Mouse (Mus musculus) embryonic facial prominence, embryonic 15.5 days (tissue): ENCODE results near the gene Erp27. TPM values are rescaled to one million over a fixed set of nuclear protein-coding genes. Genes with fewer than 3 reads are reported as not detected.

ENCODE experiments used
- ATAC-seq: fragments of 200-750 bp; cut with Nextera tagmentation; 2 replicates; pipeline ENCODE4 v1.8.0; 2017; ENCODE audit warnings: low read depth, moderate TSS enrichment; ENCODE audit not compliant: insufficient number of reproducible peaks, low FRiP score, low TSS enrichment
- H3K27ac ChIP-seq: fragments of 300-500 bp; sonication (generic); replicated peaks from 2 replicates; pipeline ENCODE4 v1.5.1; 2015; ENCODE audit warnings: mild to moderate bottlenecking, inconsistent platforms
- H3K27me3 ChIP-seq: fragments of 300-500 bp; sonication (generic); 2 replicates; pipeline ENCODE4 v1.6.1; 2015; ENCODE audit warnings: inconsistent platforms
- H3K36me3 ChIP-seq: fragments of 300-500 bp; sonication (generic); 2 replicates; pipeline ENCODE4 v1.6.1; 2015; ENCODE audit warnings: mild to moderate bottlenecking, inconsistent platforms
- H3K4me1 ChIP-seq: fragments of 300-500 bp; sonication (generic); 2 replicates; pipeline ENCODE4 v1.6.1; 2015; ENCODE audit warnings: inconsistent platforms
- H3K4me2 ChIP-seq: fragments of 300-500 bp; sonication (generic); replicated peaks from 2 replicates; pipeline ENCODE4 v1.6.1; 2015; ENCODE audit warnings: mild to moderate bottlenecking, inconsistent platforms
- H3K4me3 ChIP-seq: fragments of 300-500 bp; sonication (generic); replicated peaks from 2 replicates; pipeline ENCODE4 v1.5.1; 2015; ENCODE audit warnings: mild to moderate bottlenecking, inconsistent platforms
- H3K9ac ChIP-seq: fragments of 300-500 bp; sonication (generic); 2 replicates; pipeline ENCODE4 v1.6.1; 2015; ENCODE audit warnings: inconsistent platforms
- H3K9me3 ChIP-seq: fragments of 300-500 bp; sonication (generic); replicated peaks from 2 replicates; pipeline ENCODE4 v1.6.1; 2016; ENCODE audit warnings: inconsistent platforms
- WGBS: fragments of 180-500 bp; shearing (Covaris S2); methylation state at CpG from one replicate; pipeline ENCODE4 v1.1.7; 2015; 5-methylcytosine and 5-hydroxymethylcytosine counted together
- polyA plus RNA-seq: library from polyadenylated mRNA; unstranded; fragments of >200 nt; fragmentation: Nextera tagmentation; extraction: Ambion mirVana; gene quantifications from 2 replicates; pipeline ENCODE4 v1.2.1, GENCODE M21; 2015

Erp27 gene
- polyA plus RNA-seq, 1 experiment from 2014 or later = 0.60 TPM

- Histone ChIP-seq H3K36me3 (no peaks in the 10 kb centered on the region), H3K9me3 (no peaks in the 10 kb centered on the region), H3K27ac (no peak overlapping the region), H3K27me3 (no peaks in the 10 kb centered on the region), H3K4me1 (no peaks in the 10 kb centered on the region), H3K9ac (no peak overlapping the region), H3K4me2 (no peak overlapping the region), H3K4me3 (no peak overlapping the region)
- ATAC-seq = no peak
- whole genome bisulfite sequencing = 82% methylated on average over 9 of the region's 9 CpGs
Measured at GRCm38 (mm10) chr6:136952930-136953329, 30.9 kb upstream of the Erp27 start.

- 91% methylated on average over 2 of the region's 2 CpGs for WGBS
- no peaks in the 10 kb centered on the region for H3K9me3 ChIP-seq
- no peaks in the 10 kb centered on the region for H3K27me3 ChIP-seq
- H3K4me3 ChIP-seq = no peak overlapping the region
- no peaks in the 10 kb centered on the region for H3K36me3 ChIP-seq
- no peak overlapping the region for H3K9ac ChIP-seq
- H3K4me2 ChIP-seq = no peak overlapping the region
- no peak for ATAC-seq
- no peak overlapping the region for H3K27ac ChIP-seq
- H3K4me1 ChIP-seq = no peaks in the 10 kb centered on the region
Measured at GRCm38 (mm10) chr6:136950171-136950570, 28.2 kb upstream of the Erp27 start.

- no peaks in the 10 kb centered on the region for H3K36me3 ChIP-seq
- no peak overlapping the region for H3K4me2 ChIP-seq
- H3K4me1 ChIP-seq = peaks cover 2% of the 10 kb centered on the region; the same call in 1 of the 2 replicates
- no peaks in the 10 kb centered on the region for H3K9me3 ChIP-seq
- no peak overlapping the region for H3K4me3 ChIP-seq
- H3K27me3 ChIP-seq = no peaks in the 10 kb centered on the region
- no peak overlapping the region for H3K9ac ChIP-seq
- ATAC-seq = no peak
- H3K27ac ChIP-seq = no peak overlapping the region
- 45% methylated on average over 4 of the region's 4 CpGs for WGBS
Measured at GRCm38 (mm10) chr6:136947716-136948115, 25.7 kb upstream of the Erp27 start.

DNA sequence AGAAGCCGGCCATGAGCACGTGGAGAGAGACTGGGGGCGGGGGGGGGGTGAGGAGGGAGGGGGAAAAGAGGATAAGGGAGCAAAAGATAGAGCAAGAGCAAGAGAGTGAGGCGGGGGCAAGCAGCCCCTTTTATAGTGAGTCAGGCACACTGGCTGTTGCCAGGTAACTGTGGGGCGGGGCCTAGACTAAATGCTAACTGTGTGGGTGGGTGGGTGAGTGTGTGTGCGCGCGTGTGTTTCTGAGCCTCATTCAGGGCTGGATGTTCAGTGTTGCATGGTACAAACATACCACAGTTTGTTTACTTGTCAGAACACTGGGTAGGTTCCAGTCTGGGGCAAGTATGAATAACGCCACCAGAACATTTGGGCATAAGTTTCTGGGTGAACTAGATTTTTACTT, 25.0 kb upstream of the Erp27 start:
- 54% methylated on average over 9 of the region's 9 CpGs for WGBS

GRCm38 (mm10) chr6:136946241-136946640, 24.3 kb upstream of the Erp27 start:
- no peak for ATAC-seq
- H3K27ac ChIP-seq = no peak overlapping the region
- no peaks in the 10 kb centered on the region for H3K27me3 ChIP-seq
- no peak overlapping the region for H3K4me2 ChIP-seq
- peaks cover 14% of the 10 kb centered on the region for H3K4me1 ChIP-seq
- no peaks in the 10 kb centered on the region for H3K9me3 ChIP-seq
- no peaks in the 10 kb centered on the region for H3K36me3 ChIP-seq
- WGBS = 86% methylated on average over 5 of the region's 5 CpGs
- H3K9ac ChIP-seq = no peak overlapping the region
- H3K4me3 ChIP-seq = no peak overlapping the region

More for the DNA sequence above, 25.0 kb upstream of the Erp27 start:
- Histone ChIP-seq H3K27ac (no peak overlapping the region), H3K4me2 (no peak overlapping the region), H3K9me3 (no peaks in the 10 kb centered on the region), H3K4me3 (no peak overlapping the region), H3K27me3 (no peaks in the 10 kb centered on the region), H3K36me3 (no peaks in the 10 kb centered on the region), H3K9ac (no peak overlapping the region), H3K4me1 (peaks cover 7% of the 10 kb centered on the region; the same call in 1 of the 2 replicates)
- no peak for ATAC-seq

- no peak overlapping the region for H3K4me3 ChIP-seq
- H3K27ac ChIP-seq = no peak overlapping the region
- no peak overlapping the region for H3K9ac ChIP-seq
- peaks cover 30% of the 10 kb centered on the region for H3K4me1 ChIP-seq
- 75% methylated on average over 8 of the region's 8 CpGs for WGBS
- H3K36me3 ChIP-seq = no peaks in the 10 kb centered on the region
- no peak for ATAC-seq
- H3K9me3 ChIP-seq = no peaks in the 10 kb centered on the region
- H3K27me3 ChIP-seq = no peaks in the 10 kb centered on the region
- H3K4me2 ChIP-seq = no peak overlapping the region
Measured at GRCm38 (mm10) chr6:136944511-136944910, 22.5 kb upstream of the Erp27 start.

GRCm38 (mm10) chr6:136943392-136943791, 21.4 kb upstream of the Erp27 start:
- Histone ChIP-seq H3K27ac (no peak overlapping the region), H3K36me3 (no peaks in the 10 kb centered on the region), H3K4me1 (peaks cover 38% of the 10 kb centered on the region), H3K4me3 (no peak overlapping the region), H3K9me3 (no peaks in the 10 kb centered on the region), H3K27me3 (no peaks in the 10 kb centered on the region), H3K4me2 (no peak overlapping the region), H3K9ac (no peak overlapping the region)
- ATAC-seq = no peak

DNA sequence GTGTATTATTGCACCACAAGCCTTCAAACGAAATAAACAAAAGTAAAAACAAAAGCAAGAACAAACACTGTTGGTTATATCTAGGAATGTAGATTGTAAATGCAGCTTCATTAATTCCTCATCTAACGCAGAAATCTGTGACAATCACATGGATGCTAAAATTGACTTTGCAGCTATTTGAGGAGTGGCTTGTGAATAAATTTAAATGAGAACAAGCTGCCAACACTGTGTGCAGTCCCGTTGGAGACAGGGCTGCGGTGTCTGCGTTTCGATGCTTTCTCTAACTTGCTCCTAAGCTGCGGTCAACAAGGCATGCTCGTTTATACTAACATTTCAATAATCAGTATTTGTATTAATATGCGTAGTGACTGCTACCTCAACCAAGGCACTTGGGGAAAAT, 20.3 kb upstream of the Erp27 start:
- ATAC-seq = no peak
- H3K27ac ChIP-seq = no peak overlapping the region

DNA sequence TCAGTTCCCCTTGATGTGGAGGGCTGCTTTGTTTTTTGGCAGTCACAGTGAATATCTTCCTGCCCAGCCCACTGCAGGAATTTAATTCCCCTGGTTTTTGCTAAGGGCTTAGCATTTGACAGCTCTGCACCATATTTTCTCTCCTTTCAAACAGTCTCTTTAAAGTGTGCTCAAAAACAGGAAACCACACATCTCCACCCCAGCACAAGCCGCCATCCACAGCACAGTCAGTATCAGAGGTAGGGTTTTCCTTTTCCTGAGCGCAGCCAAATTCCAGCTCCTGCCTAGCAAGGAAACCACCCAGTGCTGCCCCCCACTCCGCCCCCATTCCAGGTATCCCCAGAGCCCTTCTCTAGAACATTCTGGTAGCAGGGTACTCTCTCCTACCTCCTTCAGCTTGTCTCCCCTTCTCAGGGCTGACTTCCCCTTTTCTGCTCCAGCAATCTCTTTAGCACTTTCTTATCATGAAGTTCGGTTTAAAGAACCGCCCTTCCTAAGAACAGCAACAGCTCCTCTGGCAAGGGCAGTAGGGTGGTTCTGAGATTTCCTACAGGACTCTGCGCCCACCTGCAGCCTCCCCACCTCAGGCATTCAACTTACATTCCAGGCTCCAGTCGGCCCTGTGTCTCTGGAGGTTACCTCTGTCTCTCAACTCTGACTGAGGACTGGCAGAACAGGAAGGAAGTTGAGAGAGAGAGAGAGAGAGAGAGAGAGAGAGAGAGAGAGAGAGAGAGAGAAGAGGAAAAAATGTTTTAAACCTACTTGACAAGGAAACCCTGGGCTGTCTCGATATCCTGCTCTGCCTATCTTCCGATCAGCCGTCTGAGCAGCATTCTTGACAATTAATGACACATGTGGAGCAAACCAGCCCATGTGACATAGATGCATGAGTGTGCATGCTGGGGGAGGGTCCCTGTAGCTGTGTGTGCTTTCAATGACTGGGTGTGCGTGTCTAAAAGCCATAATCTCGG, 19.4 kb upstream of the Erp27 start, which contains the start of gene Arhgdib:
Gene Arhgdib (minus strand): TSS at position 849 of the 971 bp plus-strand sequence.
- Histone ChIP-seq H3K36me3 (no peaks in the 10 kb centered on the region), H3K9ac (no peak within 1 kb of the TSS), H3K9me3 (no peaks in the 10 kb centered on the region), H3K4me3 (peak within 1 kb of the TSS; percentile 27), H3K4me1 (peaks cover 38% of the 10 kb centered on the region), H3K4me2 (peak within 1 kb of the TSS; percentile 40), H3K27ac (peak within 1 kb of the TSS; percentile 93), H3K27me3 (no peaks in the 10 kb centered on the region)
- 15% methylated on average over 12 of the region's 12 CpGs for WGBS
- ATAC-seq = peak; percentile 48; the same call in 1 of the 2 replicates

More for the DNA sequence above, 20.3 kb upstream of the Erp27 start:
- H3K36me3 ChIP-seq = no peaks in the 10 kb centered on the region
- H3K9ac ChIP-seq = no peak overlapping the region
- no peaks in the 10 kb centered on the region for H3K9me3 ChIP-seq
- WGBS = 46% methylated on average over 9 of the region's 9 CpGs
- H3K27me3 ChIP-seq = no peaks in the 10 kb centered on the region
- H3K4me1 ChIP-seq = peaks cover 38% of the 10 kb centered on the region
- H3K4me3 ChIP-seq = no peak overlapping the region
- no peak overlapping the region for H3K4me2 ChIP-seq

GRCm38 (mm10) chr6:136940188-136940960, 18.4 kb upstream of the Erp27 start:
- no peak for ATAC-seq
- no peak overlapping the region for H3K9ac ChIP-seq
- no peaks in the 10 kb centered on the region for H3K27me3 ChIP-seq
- H3K36me3 ChIP-seq = no peaks in the 10 kb centered on the region
- H3K4me2 ChIP-seq = peak overlapping the region; percentile 40
- peaks cover 38% of the 10 kb centered on the region for H3K4me1 ChIP-seq
- no peaks in the 10 kb centered on the region for H3K9me3 ChIP-seq
- H3K4me3 ChIP-seq = peak overlapping the region; percentile 27
- WGBS = 42% methylated on average over 11 of the region's 11 CpGs
- H3K27ac ChIP-seq = peak overlapping the region; percentile 93
